Mouse (Mus musculus): ENCODE results near the gene Cdh22.

The Cdh22 gene

GRCm38 (mm10) chr2:165089470-165089869 is 145.2 kb downstream of the Cdh22 start:
- no peak for DNase-seq (ENCODE audit: low spot score in 2 of 2)

DNA sequence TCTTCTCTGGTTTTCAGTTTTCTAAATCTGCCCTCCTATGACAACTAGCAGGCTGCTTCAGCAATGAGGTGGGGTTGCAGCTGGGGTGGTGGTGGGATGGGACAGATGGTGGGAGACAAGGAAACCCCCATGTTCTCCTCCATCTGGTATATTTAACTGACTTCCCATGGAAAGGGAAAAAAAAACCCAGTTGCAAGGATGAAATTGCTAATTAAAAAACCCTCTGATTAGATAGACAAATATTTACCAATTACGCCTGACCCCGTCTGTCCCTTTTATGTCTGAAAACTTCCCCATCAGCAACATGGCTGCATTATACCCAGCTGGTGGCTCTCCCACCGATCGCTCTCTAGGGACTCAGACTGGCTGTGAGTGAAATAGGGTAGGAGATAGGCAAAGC is 148.0 kb downstream of the Cdh22 start:
- DNase-seq (ENCODE audit: low spot score in 2 of 2) = no peak

DNA sequence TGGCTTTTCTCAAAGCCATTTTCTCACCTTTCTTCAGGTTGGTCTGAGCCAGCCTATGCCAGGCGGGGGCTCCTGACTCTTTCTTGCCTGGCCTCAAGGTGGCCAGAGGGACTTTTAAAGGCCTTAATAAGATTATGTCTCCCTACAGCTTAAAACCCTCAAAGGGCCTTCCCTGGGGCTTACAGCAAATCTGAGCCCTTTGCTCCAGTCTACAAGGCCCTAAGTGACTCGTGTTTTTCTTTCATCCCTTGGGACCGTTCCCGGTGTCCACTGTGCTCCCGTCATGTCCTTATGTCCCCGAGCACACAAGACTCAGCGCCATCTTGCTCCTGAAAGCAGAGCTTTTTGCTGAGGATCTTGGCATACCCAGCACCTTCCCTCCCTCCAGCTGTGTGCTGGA is 153.4 kb downstream of the Cdh22 start:
- no peak for DNase-seq (ENCODE audit: low spot score in 2 of 2)

DNA sequence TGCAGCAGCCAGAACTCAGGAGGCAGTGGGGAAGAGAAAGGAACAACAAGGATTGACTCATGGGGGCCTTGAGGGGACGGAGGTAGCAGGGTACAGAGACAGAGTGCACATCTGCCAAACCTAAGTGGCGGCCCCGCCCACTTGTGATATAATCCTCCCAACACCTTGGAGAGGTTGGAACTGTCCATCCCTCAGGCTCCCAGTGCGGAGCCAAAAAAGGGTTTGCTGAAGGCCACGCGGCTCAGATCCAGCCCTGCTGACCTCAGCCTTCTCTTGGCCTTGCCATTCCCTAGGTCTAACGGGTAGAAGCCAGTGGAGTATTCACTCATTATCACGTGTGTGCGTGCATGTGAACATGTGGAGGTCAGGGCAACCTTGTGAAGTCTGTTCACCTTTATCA is 154.0 kb downstream of the Cdh22 start:
- no peak for DNase-seq (ENCODE audit: low spot score in 2 of 2)

DNA sequence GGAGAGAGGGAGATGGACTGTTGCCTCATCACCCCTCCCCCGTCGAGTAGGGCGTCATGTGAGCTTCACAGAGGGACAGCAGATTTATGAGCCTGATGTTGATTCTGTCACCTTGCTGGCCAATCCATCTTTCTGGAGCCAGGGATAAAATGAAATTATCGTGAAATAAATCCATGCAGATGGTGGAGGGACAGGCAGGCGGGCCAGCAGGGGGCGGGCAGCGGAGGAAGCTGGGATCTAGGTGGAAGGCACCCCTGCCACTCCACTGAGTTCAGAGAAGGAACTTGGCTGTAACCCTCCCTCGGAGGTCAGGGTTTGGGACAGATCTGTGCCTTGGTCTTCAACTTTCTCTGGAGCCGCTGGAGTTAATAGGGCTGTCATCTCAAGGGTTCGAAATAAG is 156.0 kb downstream of the Cdh22 start:
- no peak for DNase-seq (ENCODE audit: low spot score in 2 of 2)

- no peak for DNase-seq (ENCODE audit: low spot score in 2 of 2)
These were observed 156.6 kb downstream of the Cdh22 start for GRCm38 (mm10) chr2:165078045-165078444.

DNA sequence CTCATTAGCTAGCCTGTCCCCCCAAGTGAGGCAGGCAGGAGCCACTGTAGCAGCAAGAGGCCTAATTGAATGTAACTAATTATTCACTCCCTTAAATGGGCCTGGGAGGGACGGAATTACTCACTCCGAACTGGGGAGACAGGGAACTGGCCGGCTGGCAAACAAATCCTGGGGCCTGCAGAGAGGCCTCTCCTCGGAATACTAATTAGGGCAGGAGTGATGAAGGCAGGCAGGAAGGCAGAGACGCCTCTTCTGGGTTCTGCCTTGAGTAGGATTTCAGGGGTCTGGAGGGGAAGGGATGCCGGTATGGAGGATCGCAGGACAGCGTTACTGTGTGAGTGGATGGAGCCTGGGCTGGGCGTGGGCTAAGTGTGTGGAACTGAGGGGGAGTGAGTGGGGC is 157.6 kb downstream of the Cdh22 start:
- no peak for DNase-seq (ENCODE audit: low spot score in 2 of 2)

- DNase-seq (ENCODE audit: low spot score in 2 of 2) = peak; percentile 67 to 87
These were observed 159.7 kb downstream of the Cdh22 start for GRCm38 (mm10) chr2:165074937-165075336.

- no peak for DNase-seq (ENCODE audit: low spot score in 2 of 2)
These were observed 160.4 kb downstream of the Cdh22 start for GRCm38 (mm10) chr2:165074081-165074884.

- no peak for DNase-seq (ENCODE audit: low spot score in 2 of 2)
These were observed 161.3 kb downstream of the Cdh22 start for GRCm38 (mm10) chr2:165073381-165073781.

- DNase-seq (ENCODE audit: low spot score in 2 of 2) = peak in 1 of 2 experiments; percentile 32
These were observed 164.4 kb downstream of the Cdh22 start for GRCm38 (mm10) chr2:165070096-165070816.

- no peak for DNase-seq (ENCODE audit: low spot score in 2 of 2)
These were observed 165.8 kb downstream of the Cdh22 start for GRCm38 (mm10) chr2:165068806-165069205.

GRCm38 (mm10) chr2:165064489-165064888 is 170.2 kb downstream of the Cdh22 start:
- no peak for DNase-seq (ENCODE audit: low spot score in 2 of 2)

- DNase-seq (ENCODE audit: low spot score in 2 of 2) = no peak
These were observed 172.8 kb downstream of the Cdh22 start for GRCm38 (mm10) chr2:165061638-165062433.

Measured in spleen, postnatal 4 days (tissue).